Mouse (Mus musculus) testis, adult 2 months (tissue): Measurements from ENCODE around the gene Birc6. TPM values are rescaled to one million over a fixed set of nuclear protein-coding genes. Genes with fewer than 3 reads are reported as not detected.
A peak's percentile ranks its signal among the peaks of the same experiment; 100 is the strongest.

Experiments used
- H3K27ac ChIP-seq: fragments of 200-500 bp; 2 replicates; pipeline ENCODE4 v1.5.1; 2012; ENCODE audit warnings: low read depth, low read length; ENCODE audit not compliant: control insufficient read depth, insufficient read depth
- H3K27me3 ChIP-seq: fragments of 200-500 bp; 2 replicates; pipeline ENCODE4 v1.6.1; 2012; ENCODE audit warnings: mild to moderate bottlenecking, low read length, moderate library complexity; ENCODE audit not compliant: control insufficient read depth, insufficient read depth
- H3K36me3 ChIP-seq: fragments of 200-500 bp; 2 replicates; pipeline ENCODE4 v1.6.1; 2012; ENCODE audit warnings: mild to moderate bottlenecking, low read length; ENCODE audit not compliant: control insufficient read depth, insufficient read depth
- H3K4me1 ChIP-seq: fragments of 200-500 bp; 2 replicates; pipeline ENCODE4 v1.6.1; 2012; ENCODE audit warnings: low read length; ENCODE audit not compliant: control insufficient read depth, insufficient read depth
- H3K4me3 ChIP-seq: fragments of 200-500 bp; 2 replicates; pipeline ENCODE4 v1.5.1; 2012; ENCODE audit warnings: low read depth, mild to moderate bottlenecking, low read length, moderate library complexity, mixed read lengths; ENCODE audit not compliant: control insufficient read depth
- CTCF ChIP-seq: fragments of 200-500 bp; IDR thresholded peaks from 2 replicates; pipeline ENCODE4 v1.5.1; 2012; ENCODE audit warnings: low read depth, mild to moderate bottlenecking, inconsistent platforms, low read length, moderate library complexity; ENCODE audit not compliant: control insufficient read depth, insufficient read depth, insufficient replicate concordance
- POLR2A ChIP-seq: fragments of 200-500 bp; IDR thresholded peaks from 2 replicates; pipeline ENCODE4 v1.6.1; 2012; ENCODE audit warnings: low read depth, mild to moderate bottlenecking, inconsistent platforms, low read length, moderate library complexity; ENCODE audit not compliant: control insufficient read depth
- polyA plus RNA-seq: library from polyadenylated mRNA; depleted of rRNA; stranded (reverse); fragments of >200 nt; gene quantifications from 2 replicates; pipeline ENCODE4 v1.2.3, GENCODE M21; 2012

Birc6 gene
- polyA plus RNA-seq, 1 experiment = 26.3 TPM

- no peaks in the 10 kb centered on the region for H3K4me1 ChIP-seq
- TF ChIP-seq CTCF = no peak
- no peak for TF ChIP-seq POLR2A
- H3K36me3 ChIP-seq = peaks cover 2% of the 10 kb centered on the region
- no peaks in the 10 kb centered on the region for H3K27me3 ChIP-seq
- no peak overlapping the region for H3K4me3 ChIP-seq
- no peak overlapping the region for H3K27ac ChIP-seq
These were observed 73.1 kb downstream of the Birc6 start for GRCm38 (mm10) chr17:74601201-74601600.

DNA sequence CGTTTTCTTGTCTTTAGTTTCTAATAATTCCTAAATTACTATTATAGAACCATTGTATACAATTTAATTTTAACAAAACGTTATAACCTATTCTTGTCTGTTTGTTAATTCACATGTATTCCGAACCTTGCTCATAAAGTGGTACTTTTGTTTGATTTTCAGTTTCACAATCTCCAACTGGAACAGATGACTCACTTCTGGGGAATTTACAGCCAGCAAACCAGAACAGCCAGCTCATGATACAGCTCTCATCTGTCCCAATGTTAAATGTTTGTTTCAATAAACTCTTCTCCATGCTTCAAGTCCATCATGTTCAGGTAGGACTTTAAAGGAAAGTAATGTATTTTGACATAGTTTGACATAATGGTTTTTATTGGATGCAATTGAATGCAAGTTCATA lies 102.7 kb downstream of the Birc6 start:
- peaks cover 2% of the 10 kb centered on the region; the same call in 1 of the 2 replicates for H3K36me3 ChIP-seq
- H3K27ac ChIP-seq = no peak overlapping the region
- H3K4me1 ChIP-seq = no peaks in the 10 kb centered on the region
- no peaks in the 10 kb centered on the region for H3K27me3 ChIP-seq
- TF ChIP-seq POLR2A (no peak), CTCF (no peak)
- H3K4me3 ChIP-seq = no peak overlapping the region

DNA sequence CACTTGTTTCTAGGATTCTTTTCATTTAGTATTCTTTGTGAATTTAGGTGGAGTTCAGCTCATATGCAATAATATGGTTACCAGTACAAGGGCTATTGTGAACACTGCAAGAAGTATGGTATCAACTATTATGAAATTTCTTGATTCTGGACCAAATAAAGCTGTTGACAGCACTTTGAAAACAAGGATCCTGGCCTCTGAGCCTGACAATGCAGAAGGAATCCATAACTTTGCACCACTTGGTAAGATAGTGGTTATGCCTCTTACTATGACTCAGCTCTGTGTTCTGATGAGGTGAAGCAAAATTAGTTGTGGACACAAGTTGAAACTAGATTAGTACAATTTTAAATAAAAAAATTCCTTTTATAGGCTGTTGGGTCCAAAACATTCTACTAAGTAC lies 114.3 kb downstream of the Birc6 start:
- H3K27me3 ChIP-seq = no peaks in the 10 kb centered on the region
- H3K4me3 ChIP-seq = no peak overlapping the region
- no peak for TF ChIP-seq CTCF
- TF ChIP-seq POLR2A = no peak
- no peak overlapping the region for H3K27ac ChIP-seq
- no peaks in the 10 kb centered on the region for H3K4me1 ChIP-seq
- no peaks in the 10 kb centered on the region for H3K36me3 ChIP-seq

- Histone ChIP-seq H3K4me3 (no peak overlapping the region), H3K4me1 (no peaks in the 10 kb centered on the region), H3K27me3 (no peaks in the 10 kb centered on the region), H3K36me3 (no peaks in the 10 kb centered on the region; the same call in none of the 2 replicates), H3K27ac (no peak overlapping the region)
- no peak for TF ChIP-seq CTCF
These were observed 130.3 kb downstream of the Birc6 start for GRCm38 (mm10) chr17:74658362-74658761.

GRCm38 (mm10) chr17:74668010-74668409 lies 139.9 kb downstream of the Birc6 start:
- H3K27me3 ChIP-seq = no peaks in the 10 kb centered on the region
- H3K27ac ChIP-seq = no peak overlapping the region
- TF ChIP-seq CTCF (no peak), POLR2A (no peak)
- no peaks in the 10 kb centered on the region for H3K36me3 ChIP-seq
- no peak overlapping the region for H3K4me3 ChIP-seq
- H3K4me1 ChIP-seq = no peaks in the 10 kb centered on the region

DNA sequence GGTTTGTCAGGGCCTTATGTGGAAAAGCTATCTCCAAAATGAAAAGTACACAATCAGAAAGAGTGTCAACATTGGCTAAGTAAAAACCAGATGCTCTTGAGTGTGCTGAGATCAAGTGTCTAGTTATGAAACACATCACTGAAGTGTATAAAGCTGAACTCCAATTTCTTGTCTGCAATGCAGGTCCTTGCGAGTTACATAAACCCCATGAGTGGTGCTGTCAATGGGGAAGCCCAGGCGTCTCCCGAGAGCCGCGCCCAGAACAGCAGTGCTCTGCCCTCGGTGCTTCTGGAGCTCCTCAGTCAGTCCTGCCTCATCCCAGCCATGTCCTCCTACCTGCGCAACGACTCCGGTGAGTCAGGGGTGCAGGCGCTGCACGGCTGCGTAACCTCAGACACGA lies 141.9 kb downstream of the Birc6 start:
- no peak overlapping the region for H3K4me3 ChIP-seq
- no peaks in the 10 kb centered on the region for H3K27me3 ChIP-seq
- no peaks in the 10 kb centered on the region for H3K4me1 ChIP-seq
- 0 out of 2 replicates have a peak overlapping the region, but pooled peaks have one; percentile 5 for H3K27ac ChIP-seq
- H3K36me3 ChIP-seq = no peaks in the 10 kb centered on the region
- TF ChIP-seq CTCF = no peak
- no peak for TF ChIP-seq POLR2A

DNA sequence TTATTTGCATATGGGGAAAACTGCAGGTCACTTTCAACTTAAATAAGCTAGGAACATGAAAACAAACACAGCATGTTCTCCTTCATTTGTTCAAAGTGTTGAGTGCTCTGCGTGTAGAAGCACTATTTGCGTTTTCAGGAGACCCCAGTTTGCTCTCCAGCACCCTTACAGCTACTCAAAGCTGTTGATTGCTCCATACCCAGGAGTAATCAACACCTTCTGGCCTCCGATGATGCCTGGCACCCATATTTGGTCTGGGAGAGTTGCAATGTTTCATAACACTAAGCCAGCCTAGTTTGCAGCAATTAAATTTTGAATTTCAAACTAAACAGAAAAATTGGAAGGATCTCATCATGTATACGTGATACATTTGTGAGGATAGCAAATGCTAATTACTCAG lies 144.4 kb downstream of the Birc6 start:
- no peak for TF ChIP-seq CTCF
- TF ChIP-seq POLR2A = no peak
- Histone ChIP-seq H3K36me3 (peaks cover 2% of the 10 kb centered on the region; the same call in 1 of the 2 replicates), H3K4me3 (no peak overlapping the region), H3K27me3 (no peaks in the 10 kb centered on the region), H3K4me1 (no peaks in the 10 kb centered on the region), H3K27ac (no peak overlapping the region)

DNA sequence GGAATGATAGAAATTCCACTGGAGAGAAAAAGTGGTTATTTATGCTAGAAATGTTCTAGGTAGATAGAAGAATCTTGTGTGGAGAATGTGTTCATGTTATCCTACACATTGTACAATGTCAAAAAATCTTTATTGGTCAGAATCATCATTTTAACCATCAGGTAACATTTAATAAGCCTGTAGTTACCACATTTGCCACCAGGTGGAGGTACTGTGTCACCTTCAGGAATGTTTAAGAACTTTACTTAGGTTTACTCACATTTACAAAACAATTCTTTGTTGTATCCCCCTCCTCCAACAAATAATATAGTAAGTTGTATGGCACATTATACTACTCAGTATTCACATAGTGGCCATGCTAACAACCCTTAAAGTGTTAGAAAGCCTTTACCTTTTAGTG lies 145.2 kb downstream of the Birc6 start:
- no peaks in the 10 kb centered on the region for H3K4me1 ChIP-seq
- no peak overlapping the region for H3K27ac ChIP-seq
- no peak overlapping the region for H3K4me3 ChIP-seq
- H3K27me3 ChIP-seq = no peaks in the 10 kb centered on the region
- TF ChIP-seq CTCF (no peak), POLR2A (no peak)
- peaks cover 2% of the 10 kb centered on the region; the same call in 1 of the 2 replicates for H3K36me3 ChIP-seq
